Mouse (Mus musculus) myocyte (in vitro differentiated cells): Measurements from ENCODE around the gene Sit1.

ENCODE experiments used
- CEBPB ChIP-seq: IDR thresholded peaks from 2 replicates; pipeline ENCODE4 v1.6.1; 2011; ENCODE audit warnings: mild to moderate bottlenecking, moderate library complexity; ENCODE audit not compliant: poor library complexity, insufficient read depth, severe bottlenecking
- E2F4 ChIP-seq: IDR thresholded peaks from one replicate; pipeline ENCODE4 v1.6.1; 2011; ENCODE audit warnings: mild to moderate bottlenecking, control low read depth, moderate library complexity; ENCODE audit not compliant: insufficient read depth
- MAX ChIP-seq: IDR thresholded peaks from one replicate; pipeline ENCODE4 v1.6.1; 2011; ENCODE audit warnings: low read depth, mild to moderate bottlenecking, control low read depth
- MYOD1 ChIP-seq, 3 experiments: IDR thresholded peaks; one replicate each; pipeline ENCODE4 v1.6.1; 2011; ENCODE audit warnings: control low read depth in 2 of 3, low read depth in 2 of 3, mild to moderate bottlenecking in 2 of 3, moderate library complexity in 1 of 3; ENCODE audit not compliant: insufficient read length in 2 of 3, control insufficient read depth in 1 of 3
- POLR2A ChIP-seq: IDR thresholded peaks from one replicate; pipeline ENCODE4 v1.6.1; 2011; ENCODE audit warnings: low read depth, mild to moderate bottlenecking, control low read depth, moderate library complexity; ENCODE audit not compliant: insufficient read length
- POLR2AphosphoS2 ChIP-seq: IDR thresholded peaks from one replicate; pipeline ENCODE4 v1.6.1; 2011; ENCODE audit warnings: low read depth, control low read depth; ENCODE audit not compliant: insufficient read length
- USF1 ChIP-seq: IDR thresholded peaks from one replicate; pipeline ENCODE4 v1.6.1; 2011; ENCODE audit warnings: low read depth, mild to moderate bottlenecking, control low read depth, moderate library complexity

- no peak for TF ChIP-seq CEBPB
- TF ChIP-seq POLR2A, result no peak
- no peak for TF ChIP-seq E2F4
- TF ChIP-seq USF1, result no peak
- no peak for TF ChIP-seq POLR2AphosphoS2
- no peak for TF ChIP-seq MYOD1 (IDR thresholded peaks at IDR 0.05; ENCODE audit: control insufficient read depth in 1 of 3, insufficient read length in 2 of 3, low read depth in 2 of 3)
- TF ChIP-seq MAX, result no peak
Observed at GRCm38 (mm10) chr4:43507938-43508665, 24.6 kb upstream of the Sit1 start.
